Mouse (Mus musculus) heart, embryonic 15.5 days (tissue): ENCODE measurements around the gene Dhcr24. TPM values are rescaled to one million over a fixed set of nuclear protein-coding genes. Genes with fewer than 3 reads are reported as not detected.

Experiments
- ATAC-seq: fragments of 200-750 bp; cut with Nextera tagmentation; replicated peaks from 2 replicates; pipeline ENCODE4 v1.8.0; 2017; ENCODE audit warnings: low read depth, moderate TSS enrichment; ENCODE audit not compliant: insufficient number of reproducible peaks, insufficient read depth, low FRiP score
- H3K27ac ChIP-seq: fragments of 300-500 bp; sonication (generic); 2 replicates; pipeline ENCODE4 v1.5.1; 2015; ENCODE audit warnings: mild to moderate bottlenecking, inconsistent platforms
- H3K27me3 ChIP-seq: fragments of 300-500 bp; sonication (generic); 2 replicates; pipeline ENCODE4 v1.6.1; 2015; ENCODE audit warnings: inconsistent platforms
- H3K36me3 ChIP-seq: fragments of 300-500 bp; sonication (generic); 2 replicates; pipeline ENCODE4 v1.6.1; 2015; ENCODE audit warnings: mild to moderate bottlenecking, inconsistent platforms
- H3K4me1 ChIP-seq: fragments of 300-500 bp; sonication (generic); replicated peaks from 2 replicates; pipeline ENCODE4 v1.6.1; 2015; ENCODE audit warnings: inconsistent platforms
- H3K4me2 ChIP-seq: fragments of 300-500 bp; sonication (generic); 2 replicates; pipeline ENCODE4 v1.6.1; 2015; ENCODE audit warnings: inconsistent platforms, mild to moderate bottlenecking, moderate library complexity
- H3K4me3 ChIP-seq: fragments of 300-500 bp; sonication (generic); 2 replicates; pipeline ENCODE4 v1.5.1; 2015; ENCODE audit warnings: mild to moderate bottlenecking, inconsistent platforms
- H3K9ac ChIP-seq: fragments of 300-500 bp; sonication (generic); 2 replicates; pipeline ENCODE4 v1.6.1; 2015; ENCODE audit warnings: mild to moderate bottlenecking, inconsistent platforms
- H3K9me3 ChIP-seq: fragments of 300-500 bp; sonication (generic); replicated peaks from 2 replicates; pipeline ENCODE4 v1.6.1; 2016; ENCODE audit warnings: inconsistent platforms
- WGBS: fragments of 180-500 bp; shearing (Covaris S2); methylation state at CpG from one replicate; pipeline ENCODE4 v1.1.7; 2015; ENCODE audit warnings: mixed read lengths; 5-methylcytosine and 5-hydroxymethylcytosine counted together
- polyA plus RNA-seq: library from polyadenylated mRNA; unstranded; fragments of >200 nt; fragmentation: Nextera tagmentation; extraction: Ambion mirVana; gene quantifications from 2 replicates; pipeline ENCODE4 v1.2.1, GENCODE M21; 2015

Gene Dhcr24
- polyA plus RNA-seq, 1 experiment from 2014 or later: 1.9 TPM

GRCm38 (mm10) chr4:106628650-106629360, 68.0 kb downstream of the Dhcr24 start:
- no peak for ATAC-seq
- H3K36me3 ChIP-seq: no peaks in the 10 kb centered on the region
- H3K4me1 ChIP-seq: 0 out of 2 replicates have a peak, but pooled peaks cover 10% of the 10 kb centered on the region
- H3K4me3 ChIP-seq: no peak overlapping the region
- no peak overlapping the region for H3K27ac ChIP-seq
- no peak overlapping the region for H3K4me2 ChIP-seq
- WGBS: 33% methylated on average over 9 of the region's 9 CpGs
- H3K27me3 ChIP-seq: peaks cover 54% of the 10 kb centered on the region
- no peaks in the 10 kb centered on the region for H3K9me3 ChIP-seq
- H3K9ac ChIP-seq: no peak overlapping the region

- H3K27ac ChIP-seq: no peak overlapping the region
- H3K4me1 ChIP-seq: 0 out of 2 replicates have a peak, but pooled peaks cover 11% of the 10 kb centered on the region
- H3K27me3 ChIP-seq: peaks cover 48% of the 10 kb centered on the region
- no peak overlapping the region for H3K9ac ChIP-seq
- H3K4me2 ChIP-seq: no peak overlapping the region
- 62% methylated on average over 5 of the region's 5 CpGs for WGBS
- ATAC-seq: no peak
- no peak overlapping the region for H3K4me3 ChIP-seq
- no peaks in the 10 kb centered on the region for H3K9me3 ChIP-seq
- H3K36me3 ChIP-seq: no peaks in the 10 kb centered on the region
Observed at GRCm38 (mm10) chr4:106629374-106629773, 68.5 kb downstream of the Dhcr24 start.

GRCm38 (mm10) chr4:106630333-106631220, 69.7 kb downstream of the Dhcr24 start:
- Histone ChIP-seq H3K9ac (no peak overlapping the region), H3K9me3 (no peaks in the 10 kb centered on the region), H3K4me1 (0 out of 2 replicates have a peak, but pooled peaks cover 11% of the 10 kb centered on the region), H3K36me3 (no peaks in the 10 kb centered on the region), H3K4me2 (no peak overlapping the region), H3K4me3 (no peak overlapping the region), H3K27me3 (peaks cover 36% of the 10 kb centered on the region), H3K27ac (no peak overlapping the region)
- ATAC-seq: no peak; the same call in 1 of the 2 replicates
- 31% methylated on average over 14 of the region's 14 CpGs for WGBS

- no peak overlapping the region for H3K4me2 ChIP-seq
- no peak overlapping the region for H3K4me3 ChIP-seq
- WGBS: 40% methylated on average over 2 of the region's 3 CpGs
- no peak overlapping the region for H3K27ac ChIP-seq
- no peaks in the 10 kb centered on the region for H3K36me3 ChIP-seq
- no peak for ATAC-seq
- H3K27me3 ChIP-seq: peaks cover 31% of the 10 kb centered on the region
- H3K9me3 ChIP-seq: no peaks in the 10 kb centered on the region
- no peak overlapping the region for H3K9ac ChIP-seq
- 0 out of 2 replicates have a peak, but pooled peaks cover 11% of the 10 kb centered on the region for H3K4me1 ChIP-seq
Observed at GRCm38 (mm10) chr4:106632313-106632712, 71.5 kb downstream of the Dhcr24 start.

- no peak overlapping the region for H3K4me2 ChIP-seq
- no peak for ATAC-seq
Observed at GRCm38 (mm10) chr4:106633281-106634085, 72.6 kb downstream of the Dhcr24 start.

GRCm38 (mm10) chr4:106634086-106634479, 73.2 kb downstream of the Dhcr24 start:
- Histone ChIP-seq H3K4me2 (no peak overlapping the region), H3K27me3 (peaks cover 17% of the 10 kb centered on the region)
- 35% methylated on average over 9 of the region's 9 CpGs for WGBS

More at GRCm38 (mm10) chr4:106633281-106634085, 72.6 kb downstream of the Dhcr24 start:
- Histone ChIP-seq H3K27ac (peak overlapping the region; percentile 46; the same call in 1 of the 2 replicates), H3K9ac (no peak overlapping the region), H3K4me1 (0 out of 2 replicates have a peak, but pooled peaks cover 11% of the 10 kb centered on the region), H3K4me3 (no peak overlapping the region), H3K36me3 (no peaks in the 10 kb centered on the region), H3K27me3 (peaks cover 19% of the 10 kb centered on the region), H3K9me3 (no peaks in the 10 kb centered on the region)
- 28% methylated on average over 8 of the region's 8 CpGs for WGBS

More at GRCm38 (mm10) chr4:106634086-106634479, 73.2 kb downstream of the Dhcr24 start:
- Histone ChIP-seq H3K36me3 (no peaks in the 10 kb centered on the region), H3K9me3 (no peaks in the 10 kb centered on the region), H3K9ac (no peak overlapping the region), H3K4me1 (0 out of 2 replicates have a peak, but pooled peaks cover 11% of the 10 kb centered on the region), H3K4me3 (no peak overlapping the region), H3K27ac (peak overlapping the region; percentile 46; the same call in 1 of the 2 replicates)
- no peak for ATAC-seq

Other genes starting within 250 kb of the Dhcr24 start
- gene Usp24, start 244.8 kb upstream of the Dhcr24 start, polyA plus RNA-seq: 6.6 and 8.1 TPM in 2 replicates
- 0.59 and 1.8 TPM in 2 replicates for gene Pcsk9, start 96.7 kb upstream of the Dhcr24 start, polyA plus RNA-seq
- not detected in 2 replicates for gene Bsnd, start 68.8 kb upstream of the Dhcr24 start, polyA plus RNA-seq
- gene Lexm, start 56.2 kb downstream of the Dhcr24 start, polyA plus RNA-seq: not detected in 2 replicates
- 0.47 and 0.99 TPM in 2 replicates for gene Ttc22, start 61.4 kb downstream of the Dhcr24 start, polyA plus RNA-seq
- gene Pars2, start 90.0 kb downstream of the Dhcr24 start, polyA plus RNA-seq: 10.6 and 10.8 TPM in 2 replicates
- gene Ttc4, start 117.9 kb downstream of the Dhcr24 start, polyA plus RNA-seq: 46.8 and 64.6 TPM in 2 replicates
- gene Mroh7, start 169.9 kb downstream of the Dhcr24 start, polyA plus RNA-seq: 0.68 and 0.87 TPM in 2 replicates
- 0.31 and 0.36 TPM in 2 replicates for gene Fam151a, start 172.9 kb downstream of the Dhcr24 start, polyA plus RNA-seq
- gene Acot11, start 244.0 kb downstream of the Dhcr24 start, polyA plus RNA-seq: 6.1 and 6.4 TPM in 2 replicates